Mouse (Mus musculus): Measurements from ENCODE around the gene Gipc3.

DNA sequence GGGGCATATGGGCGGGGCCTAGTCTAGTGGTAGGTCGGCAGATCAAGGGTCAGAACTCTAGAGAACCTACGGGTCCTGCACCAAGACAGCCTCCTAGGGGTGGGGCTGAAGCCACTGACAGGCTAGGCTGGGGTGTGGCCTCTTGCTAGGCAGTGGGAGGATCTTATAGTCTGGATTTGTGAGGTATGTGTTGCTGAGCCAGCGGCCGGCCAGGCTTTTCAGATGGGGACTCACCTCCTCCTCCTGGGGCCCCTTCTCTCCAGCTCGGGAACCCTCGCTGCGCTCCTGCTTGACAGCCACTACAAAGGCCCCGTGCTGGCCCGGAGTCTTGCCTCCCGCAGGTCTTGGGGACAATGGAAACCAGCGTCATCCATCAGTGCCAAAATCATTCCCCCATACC, 6.1 kb upstream of the Gipc3 start:
- TF ChIP-seq POLR2A (IDR thresholded peaks at IDR 0.05; ENCODE audit: borderline replicate concordance, extremely low read depth, insufficient read depth, insufficient read length, poor library complexity, severe bottlenecking) (no peak), CTCF (IDR thresholded peaks at IDR 0.05; ENCODE audit: borderline replicate concordance, extremely low read depth, insufficient read depth, insufficient read length) (no peak)
